8 mouse cellular contexts compared by ENCODE assay signal in genomic region chr7:100653480-100654266, GRCm38 (mm10). TPM values are rescaled to one million over a fixed set of nuclear protein-coding genes. Genes with fewer than 3 reads are reported as not detected.
DNase-seq lines count a peak whose midpoint lies in the region; ATAC-seq and TF ChIP-seq lines count a peak whose summit lies in the region.
"Had no signal": no experiment of that assay in that cellular context is flagged by ENCODE, and none has a peak within 500 bp of the region (broad histone marks: within the 10 kb centered on the region; RNA-seq: fewer than 3 reads in every experiment).

No protein-coding gene starts in this region.

- TF ChIP-seq POLR2A in cortical plate, adult 2 months (IDR thresholded peaks at IDR 0.05; ENCODE audit: extremely low read depth, insufficient read depth, low read length): peak; percentile 72; the same call in 1 of the 2 replicates
- TF ChIP-seq POLR2A in thymus, adult 2 months (IDR thresholded peaks at IDR 0.05; ENCODE audit: control insufficient read depth, extremely low read depth, insufficient read depth, low read length, poor library complexity): no peak

- ATAC-seq in embryonic facial prominence, embryonic 11.5 days (replicated peaks; ENCODE audit: insufficient number of reproducible peaks, low FRiP score, low TSS enrichment, low read depth): peak; percentile 85
- ATAC-seq in midbrain, embryonic 16.5 days: peak; percentile 79

- H3K27me3 ChIP-seq in embryonic facial prominence, embryonic 11.5 days (ENCODE audit: control insufficient read depth, insufficient read depth, low read length): no peaks in the 10 kb centered on the region
- no peaks in the 10 kb centered on the region for H3K27me3 ChIP-seq in midbrain, embryonic 16.5 days (ENCODE audit: control insufficient read depth, insufficient read depth, low read depth, low read length)
- H3K27me3 ChIP-seq in thymus, adult 2 months (ENCODE audit: control insufficient read depth, insufficient read depth, low read length): no peaks in the 10 kb centered on the region

- H3K4me2 ChIP-seq in embryonic facial prominence, embryonic 11.5 days (ENCODE audit: low read depth, low read length): peak overlapping the region; percentile 2; the same call in 1 of the 2 replicates
- no peak overlapping the region for H3K4me2 ChIP-seq in midbrain, embryonic 16.5 days (ENCODE audit: low read length)

- DNase-seq in embryonic facial prominence, embryonic 11.5 days (ENCODE audit: low spot score): peak; percentile 46
- peak; percentile 37 for DNase-seq in layer of hippocampus, adult 9-10 months (ENCODE audit: low spot score)
- no peak for DNase-seq in thymus, adult 2 months
- no peak for DNase-seq in cerebellum, postnatal 14 days
- no peak for DNase-seq in spleen, postnatal 36 days (ENCODE audit: low spot score in 2 of 2)

- no peaks in the 10 kb centered on the region for H3K36me3 ChIP-seq in embryonic facial prominence, embryonic 11.5 days (replicated peaks; ENCODE audit: control insufficient read depth, insufficient read depth, low read depth, low read length)
- 0 out of 2 replicates have a peak, but pooled peaks cover 5% of the 10 kb centered on the region for H3K36me3 ChIP-seq in midbrain, embryonic 16.5 days (ENCODE audit: control insufficient read depth, insufficient read depth, low read length)
- H3K36me3 ChIP-seq in thymus, adult 2 months (ENCODE audit: control insufficient read depth, insufficient read depth, low read length): no peaks in the 10 kb centered on the region

- TF ChIP-seq CTCF in cortical plate, adult 2 months (IDR thresholded peaks at IDR 0.05; ENCODE audit: extremely low read depth, insufficient read depth, low read length): no peak
- no peak for TF ChIP-seq CTCF in thymus, adult 2 months (IDR thresholded peaks at IDR 0.05; ENCODE audit: borderline replicate concordance, control insufficient read depth, extremely low read depth, insufficient read depth, low read length, poor library complexity)

- WGBS in embryonic facial prominence, embryonic 11.5 days: 60% methylated on average over 9 of the region's 9 CpGs
- 53% methylated on average over 9 of the region's 9 CpGs for WGBS in midbrain, embryonic 16.5 days
- 94% methylated on average over 9 of the region's 9 CpGs for WGBS in thymus, adult 2 months

- peaks cover 2% of the 10 kb centered on the region; the same call in 1 of the 2 replicates for H3K4me1 ChIP-seq in cortical plate, adult 2 months (ENCODE audit: control insufficient read depth, insufficient read depth, low read length)
- H3K4me1 ChIP-seq in embryonic facial prominence, embryonic 11.5 days (ENCODE audit: control insufficient read depth, insufficient read depth, low read length): no peaks in the 10 kb centered on the region
- no peaks in the 10 kb centered on the region; the same call in 1 of the 2 replicates for H3K4me1 ChIP-seq in midbrain, embryonic 16.5 days (ENCODE audit: control insufficient read depth, insufficient read depth, low read length)
- H3K4me1 ChIP-seq in thymus, adult 2 months (replicated peaks; ENCODE audit: control insufficient read depth, insufficient read depth, low read length): peaks cover 12% of the 10 kb centered on the region; the same call in 1 of the 2 replicates

- peak overlapping the region; percentile 96 for H3K27ac ChIP-seq in cortical plate, adult 2 months (ENCODE audit: insufficient read depth, low read length)
- no peak overlapping the region for H3K27ac ChIP-seq in embryonic facial prominence, embryonic 11.5 days (replicated peaks; ENCODE audit: low read depth, low read length)
- H3K27ac ChIP-seq in midbrain, embryonic 16.5 days (ENCODE audit: low read length): peak overlapping the region; percentile 30; the same call in 1 of the 2 replicates
- no peak overlapping the region for H3K27ac ChIP-seq in thymus, adult 2 months (ENCODE audit: control insufficient read depth, insufficient read depth, low read length)

- peak overlapping the region; percentile 0; the same call in 1 of the 2 replicates for H3K4me3 ChIP-seq in cortical plate, adult 2 months (ENCODE audit: insufficient read depth, low read length)
- no peak overlapping the region for H3K4me3 ChIP-seq in embryonic facial prominence, embryonic 11.5 days (ENCODE audit: low read depth, low read length)
- H3K4me3 ChIP-seq in midbrain, embryonic 16.5 days (ENCODE audit: low read depth, low read length): no peak overlapping the region
- no peak overlapping the region for H3K4me3 ChIP-seq in thymus, adult 2 months (ENCODE audit: control insufficient read depth, insufficient read depth, low read length)
- H3K4me3 ChIP-seq: myocyte had no signal

- H3K9ac ChIP-seq in embryonic facial prominence, embryonic 11.5 days (replicated peaks; ENCODE audit: low read length): no peak overlapping the region
- H3K9ac ChIP-seq in midbrain, embryonic 16.5 days (ENCODE audit: low read depth, low read length): no peak overlapping the region

- H3K9me3 ChIP-seq in embryonic facial prominence, embryonic 11.5 days (replicated peaks; ENCODE audit: control insufficient read depth, low read length): no peaks in the 10 kb centered on the region
- H3K9me3 ChIP-seq in midbrain, embryonic 16.5 days (replicated peaks; ENCODE audit: control insufficient read depth, low read length, poor library complexity, severe bottlenecking): no peaks in the 10 kb centered on the region

RNA-seq across cellular contexts. Expression of gene Plekhb1, which starts 8.5 kb away (rescaled TPM):
- 567 and 661 TPM in 2 replicates for polyA plus RNA-seq in cortical plate, adult 2 months (2012; rRNA removed)
- polyA plus RNA-seq in embryonic facial prominence, embryonic 11.5 days (2014; fragmentation: Nextera tagmentation; extraction: Ambion mirVana): 4.1 and 5.5 TPM in 2 replicates
- 9.7 and 17.4 TPM in 2 replicates for polyA plus RNA-seq in midbrain, embryonic 16.5 days (2015; fragmentation: Nextera tagmentation; extraction: Ambion mirVana)
- polyA plus RNA-seq in thymus, adult 2 months (2012; rRNA removed): 70.5 and 82.2 TPM in 2 replicates

RNA-seq across cellular contexts. Expression of gene Mrpl48, which starts 45.6 kb away (rescaled TPM):
- 82.6 and 84.8 TPM in 2 replicates for polyA plus RNA-seq in cortical plate, adult 2 months (2012; rRNA removed)
- polyA plus RNA-seq in embryonic facial prominence, embryonic 11.5 days (2014; fragmentation: Nextera tagmentation; extraction: Ambion mirVana): 66.7 and 67.1 TPM in 2 replicates
- 89.4 and 94.0 TPM in 2 replicates for polyA plus RNA-seq in midbrain, embryonic 16.5 days (2015; fragmentation: Nextera tagmentation; extraction: Ambion mirVana)
- 11.3 and 12.2 TPM in 2 replicates for polyA plus RNA-seq in thymus, adult 2 months (2012; rRNA removed)

RNA-seq across cellular contexts. Expression of gene Rab6a, which starts 46.5 kb away (rescaled TPM):
- 319 and 331 TPM in 2 replicates for polyA plus RNA-seq in cortical plate, adult 2 months (2012; rRNA removed)
- polyA plus RNA-seq in embryonic facial prominence, embryonic 11.5 days (2014; fragmentation: Nextera tagmentation; extraction: Ambion mirVana): 156 and 171 TPM in 2 replicates
- polyA plus RNA-seq in midbrain, embryonic 16.5 days (2015; fragmentation: Nextera tagmentation; extraction: Ambion mirVana): 286 and 294 TPM in 2 replicates
- 25.9 and 36.9 TPM in 2 replicates for polyA plus RNA-seq in thymus, adult 2 months (2012; rRNA removed)

RNA-seq across cellular contexts. Expression of gene Fam168a, which starts 52.8 kb away (rescaled TPM):
- 123 and 126 TPM in 2 replicates for polyA plus RNA-seq in cortical plate, adult 2 months (2012; rRNA removed)
- 30.7 and 32.6 TPM in 2 replicates for polyA plus RNA-seq in embryonic facial prominence, embryonic 11.5 days (2014; fragmentation: Nextera tagmentation; extraction: Ambion mirVana)
- polyA plus RNA-seq in midbrain, embryonic 16.5 days (2015; fragmentation: Nextera tagmentation; extraction: Ambion mirVana): 100 and 104 TPM in 2 replicates
- 144 and 178 TPM in 2 replicates for polyA plus RNA-seq in thymus, adult 2 months (2012; rRNA removed)

Comparison
In these comparisons a context has a peak if more than half of its experiments do, and no peak if none do; other contexts are left out.
1. H3K27ac ChIP-seq: peak in cortical plate, adult 2 months (single experiment) and midbrain, embryonic 16.5 days (single experiment); none in embryonic facial prominence, embryonic 11.5 days (single experiment) and thymus, adult 2 months (single experiment).
2. DNase-seq: peak in embryonic facial prominence, embryonic 11.5 days (single experiment) and layer of hippocampus, adult 9-10 months (single experiment); none in thymus, adult 2 months (single experiment), cerebellum, postnatal 14 days (0 of 2) and spleen, postnatal 36 days (0 of 2).